Mouse (Mus musculus) MEL-GATA-1-ER (cell line): Measurements from ENCODE around the gene Pde4dip.

Experiments used
- DNase-seq: peaks from one replicate; pipeline ENCODE4 v3.0.0-alpha.2; 2012; ENCODE audit warnings: low read depth; ENCODE audit errors: extremely low read depth

The Pde4dip gene

GRCm38 (mm10) chr3:97755411-97755810 is 133.1 kb downstream of the Pde4dip start:
- no peak for DNase-seq

DNA sequence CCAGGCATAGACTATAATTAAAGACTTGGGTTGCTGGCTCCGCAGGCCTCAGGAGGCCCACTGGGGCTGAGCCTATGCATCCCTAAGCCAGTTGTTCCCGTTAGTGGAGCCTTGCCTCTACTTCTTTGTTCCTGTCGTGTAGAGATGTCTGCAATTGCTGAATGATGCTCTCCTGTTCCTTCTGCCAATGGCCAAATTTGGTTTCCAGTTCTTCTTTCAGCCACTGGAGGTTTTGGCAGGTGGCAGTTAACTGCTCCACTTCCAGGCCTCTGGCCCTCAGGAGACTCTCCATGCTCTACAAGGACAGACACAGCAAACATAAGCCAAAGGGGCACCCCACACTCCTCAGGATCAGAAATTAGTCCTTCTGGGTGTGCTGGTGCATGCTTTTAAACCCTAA is 135.6 kb downstream of the Pde4dip start:
- DNase-seq = no peak

- no peak for DNase-seq
Observed at GRCm38 (mm10) chr3:97751566-97751965, 136.9 kb downstream of the Pde4dip start.

GRCm38 (mm10) chr3:97748789-97749188 is 139.7 kb downstream of the Pde4dip start:
- no peak for DNase-seq

DNA sequence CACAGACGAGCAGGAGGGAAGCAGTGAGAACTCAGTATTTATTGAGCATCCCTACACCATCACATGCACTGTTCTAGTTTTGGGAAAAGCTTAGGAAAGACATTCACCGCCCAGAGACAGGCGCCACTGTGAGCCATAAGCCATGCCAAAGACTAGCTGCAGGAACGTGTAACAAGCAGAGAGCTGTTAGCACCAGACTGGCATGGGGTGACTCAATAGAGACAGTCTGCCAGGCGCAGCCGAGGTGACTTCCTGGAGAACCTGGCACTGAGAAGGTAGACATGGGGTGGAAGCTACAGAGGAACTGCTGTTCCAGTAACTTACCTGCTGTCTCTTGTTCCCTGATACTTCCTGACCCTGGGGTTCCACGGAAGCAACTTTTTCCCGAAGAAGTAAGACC is 145.7 kb downstream of the Pde4dip start:
- DNase-seq = no peak

DNA sequence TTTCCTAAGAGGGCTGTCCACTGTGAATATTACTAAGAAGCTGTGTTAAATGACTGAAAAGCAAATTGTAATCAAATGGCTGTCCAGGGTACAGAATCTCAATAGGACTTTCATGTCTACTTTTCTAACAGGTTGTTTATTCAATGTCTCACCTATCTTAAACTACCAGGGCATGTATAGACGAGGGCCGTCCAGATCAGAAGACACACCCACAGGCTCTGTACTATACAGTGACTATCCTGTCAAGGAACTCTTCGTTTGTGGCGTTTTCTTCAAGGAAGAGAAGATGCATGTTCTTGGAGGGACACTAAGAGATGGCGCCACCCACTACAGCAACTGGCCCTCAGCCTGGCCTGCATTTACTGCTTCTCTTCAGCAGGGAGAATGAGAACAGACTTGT is 152.9 kb downstream of the Pde4dip start:
- DNase-seq = no peak

DNA sequence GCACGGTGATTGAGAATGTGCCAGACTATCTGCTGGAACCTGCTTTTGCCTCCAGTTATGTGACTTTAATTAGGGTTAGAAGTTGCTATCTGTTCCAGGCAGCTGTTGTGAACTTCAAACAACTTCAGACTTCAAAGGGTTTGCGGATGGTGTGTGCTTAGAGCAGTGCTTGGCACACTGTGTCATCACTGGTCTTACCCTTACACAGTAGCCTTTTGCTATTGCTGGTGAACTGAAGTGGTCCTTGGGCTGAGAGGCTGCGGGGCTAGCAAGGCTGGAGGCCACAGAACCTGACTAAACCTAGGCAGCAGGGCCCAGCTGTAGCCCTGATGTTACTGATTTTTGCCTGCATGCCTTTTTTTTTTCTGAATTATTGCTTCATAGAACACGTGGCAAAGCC is 154.2 kb downstream of the Pde4dip start:
- DNase-seq = no peak

DNA sequence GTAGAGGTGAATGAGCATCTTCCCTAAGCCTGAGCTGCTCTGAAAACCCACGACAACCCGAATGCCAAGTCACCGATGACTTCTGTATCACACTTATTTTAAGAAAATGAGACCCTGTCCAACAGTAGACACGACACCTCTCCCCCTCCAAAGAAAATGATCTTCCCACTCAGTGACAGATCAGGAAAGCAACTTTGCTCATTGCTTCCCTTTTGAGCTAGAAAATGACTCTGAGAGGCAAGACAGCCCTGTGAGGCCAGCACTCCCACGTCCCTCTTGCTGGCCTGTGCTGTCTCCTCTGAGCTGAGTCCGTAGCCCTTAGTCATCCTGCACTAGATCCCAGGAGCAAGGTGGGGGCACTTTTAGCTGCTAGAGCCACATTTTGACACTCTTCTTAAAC is 155.9 kb downstream of the Pde4dip start:
- DNase-seq = no peak

GRCm38 (mm10) chr3:97730624-97731023 is 157.9 kb downstream of the Pde4dip start:
- no peak for DNase-seq

GRCm38 (mm10) chr3:97730131-97730530 is 158.4 kb downstream of the Pde4dip start:
- DNase-seq = no peak

DNA sequence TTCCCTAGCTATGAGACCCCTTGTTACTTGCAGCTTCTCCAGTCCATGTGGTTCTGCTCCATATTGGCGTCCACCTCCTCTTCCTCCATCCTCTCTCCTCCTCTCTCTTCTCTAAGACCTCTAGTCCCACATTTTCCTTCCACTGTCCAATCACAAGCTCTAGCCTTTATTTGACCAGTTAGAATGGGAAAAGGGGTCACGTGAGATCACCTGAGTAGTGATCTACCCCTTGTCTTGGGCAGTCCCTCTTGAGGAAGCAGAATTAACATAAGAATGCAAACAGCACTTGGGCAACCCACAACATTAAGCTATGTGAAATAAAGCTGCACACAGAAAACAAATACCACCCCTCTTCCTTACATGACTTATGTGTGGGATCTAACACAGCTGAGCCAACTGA is 160.7 kb downstream of the Pde4dip start:
- no peak for DNase-seq

- DNase-seq = no peak
Observed at GRCm38 (mm10) chr3:97719116-97719515, 169.4 kb downstream of the Pde4dip start.

GRCm38 (mm10) chr3:97715922-97716321 is 172.6 kb downstream of the Pde4dip start:
- peak; percentile 21 for DNase-seq

GRCm38 (mm10) chr3:97710881-97711280 is 177.6 kb downstream of the Pde4dip start:
- DNase-seq = no peak

DNA sequence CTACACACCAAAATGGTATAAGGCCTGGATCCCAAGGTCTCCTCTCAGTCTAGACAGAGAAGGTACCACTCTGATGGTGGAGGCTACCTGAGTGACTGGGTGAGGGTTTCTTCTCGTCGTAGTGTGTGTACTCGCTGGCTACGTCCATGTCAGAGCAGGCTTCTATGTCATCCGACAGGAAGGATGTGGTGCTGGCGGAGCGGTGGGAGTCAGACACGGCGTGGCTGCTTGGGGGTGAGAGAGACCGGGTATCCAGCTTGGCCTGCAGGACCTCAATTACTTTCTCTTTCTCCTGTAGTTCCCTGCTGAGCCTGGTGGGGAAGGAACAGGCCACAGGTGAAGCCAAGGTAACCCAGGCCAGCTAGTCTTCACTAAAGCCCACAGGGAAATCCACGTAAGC is 178.4 kb downstream of the Pde4dip start:
- DNase-seq = no peak

- DNase-seq = no peak
Observed at GRCm38 (mm10) chr3:97706561-97706960, 181.9 kb downstream of the Pde4dip start.

GRCm38 (mm10) chr3:97705508-97705907 is 183.0 kb downstream of the Pde4dip start:
- DNase-seq = no peak

DNA sequence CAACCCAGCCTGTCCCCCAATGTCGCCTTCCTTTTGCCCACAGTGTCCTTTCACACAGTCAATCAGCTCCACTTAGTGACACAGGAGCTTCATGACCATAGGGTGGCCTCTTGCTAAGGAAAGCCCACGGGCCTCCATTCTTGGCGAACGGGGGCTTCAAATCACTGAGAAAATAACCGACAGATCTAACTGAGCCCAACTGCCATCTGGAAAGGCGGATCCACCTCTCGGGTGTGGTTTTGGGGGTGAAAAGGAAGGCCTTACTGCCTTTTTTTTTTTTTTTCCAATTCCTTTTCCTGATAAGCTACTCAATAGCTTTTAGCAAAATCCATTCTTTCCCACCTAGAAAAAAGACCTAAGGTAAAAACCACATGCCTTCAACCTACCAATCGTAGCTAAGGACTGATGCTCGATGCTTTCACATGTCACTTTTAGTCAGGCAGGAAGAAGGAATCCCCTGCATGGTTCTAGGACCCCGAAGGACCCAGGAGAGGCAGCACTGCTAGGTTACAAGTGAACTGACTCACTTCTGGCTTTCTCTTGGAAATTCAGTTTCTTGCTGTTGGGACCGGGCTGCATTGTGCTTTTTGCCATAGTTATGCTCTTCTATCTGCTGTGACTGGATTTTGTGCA is 185.9 kb downstream of the Pde4dip start:
- peak; percentile 89 for DNase-seq

DNA sequence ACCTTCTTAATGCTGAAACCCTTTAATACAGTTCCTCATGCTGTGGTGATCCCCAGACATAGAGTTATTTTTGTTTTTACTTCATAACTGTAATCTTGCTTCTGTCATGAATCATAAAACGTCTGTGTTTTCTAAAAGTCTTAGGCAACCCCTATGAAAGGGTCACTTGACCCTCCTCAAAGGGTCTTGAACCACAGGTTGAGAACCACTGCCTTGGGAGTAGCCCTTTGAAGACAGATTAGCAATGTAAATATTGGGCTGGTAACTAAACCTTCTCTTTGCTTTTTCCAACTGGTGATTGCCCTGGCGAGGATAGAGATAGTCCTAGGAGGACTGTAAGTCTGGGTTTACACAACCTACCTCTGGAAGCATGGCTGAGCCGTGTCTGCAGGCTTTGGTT is 187.3 kb downstream of the Pde4dip start:
- no peak for DNase-seq

DNA sequence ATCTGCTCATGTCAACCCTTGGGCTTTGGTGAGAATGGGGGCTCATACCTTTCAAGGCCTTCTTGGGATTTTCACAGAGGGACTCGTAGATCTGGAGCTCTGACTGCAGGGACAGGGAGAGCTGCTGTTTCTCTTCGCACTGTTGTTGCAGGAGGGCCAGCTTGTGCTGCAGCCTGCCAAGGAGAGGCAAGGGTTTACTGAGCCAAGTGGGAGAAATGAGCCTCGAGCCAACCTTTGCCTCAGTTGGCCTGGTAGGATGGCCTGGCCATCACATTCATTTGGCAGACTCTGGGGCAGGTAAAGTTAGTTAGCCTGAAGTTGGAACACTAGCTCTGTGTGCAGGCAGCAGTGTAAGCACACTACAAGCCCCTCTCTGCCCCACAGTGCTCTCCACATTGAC is 189.4 kb downstream of the Pde4dip start:
- no peak for DNase-seq

- DNase-seq = no peak
Observed at GRCm38 (mm10) chr3:97697291-97697690, 191.2 kb downstream of the Pde4dip start.

DNA sequence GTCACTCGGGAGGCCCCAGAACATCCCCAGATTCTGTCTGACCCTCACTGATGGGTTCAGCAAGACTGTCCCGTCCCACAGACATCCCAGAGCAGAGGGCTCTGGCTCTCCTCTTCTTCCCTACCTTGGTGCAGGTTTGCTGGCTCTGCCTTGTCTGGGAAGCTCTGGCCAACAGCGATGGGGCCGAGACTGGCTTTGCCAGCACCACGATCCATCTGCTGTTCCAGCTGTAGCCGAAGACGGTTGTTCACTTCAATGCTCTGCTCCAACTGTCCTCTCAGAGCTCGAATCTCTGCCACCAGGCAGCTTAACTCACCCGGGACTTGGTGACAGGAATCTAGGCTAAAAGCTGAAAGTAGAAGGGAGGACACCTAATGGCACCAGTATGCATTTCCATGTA is 191.6 kb downstream of the Pde4dip start:
- no peak for DNase-seq

GRCm38 (mm10) chr3:97693806-97694205 is 194.7 kb downstream of the Pde4dip start:
- DNase-seq = no peak
